Mouse (Mus musculus): ENCODE results near the gene Ano10.
"Not testable (repeated sequence)": the region's sequence is repeated elsewhere in the genome, so short reads cannot be mapped to it uniquely, and the experiment has no call there.

Ano10 gene

GRCm38 (mm10) chr9:122294242-122294881 lies at the start of gene Ano10:
Gene Ano10, minus strand, starts transcription at chr9:122294423.
- DNase-seq: peak; percentile 92

GRCm38 (mm10) chr9:122343399-122343798 lies 49.2 kb upstream of the Ano10 start:
- no peak for DNase-seq

- DNase-seq: no peak
These were observed 45.7 kb upstream of the Ano10 start for GRCm38 (mm10) chr9:122339972-122340371.

- no peak for DNase-seq
These were observed 43.3 kb upstream of the Ano10 start for GRCm38 (mm10) chr9:122337510-122337931.

- DNase-seq: no peak
These were observed 42.5 kb upstream of the Ano10 start for GRCm38 (mm10) chr9:122336677-122337076.

GRCm38 (mm10) chr9:122328199-122328598 lies 34.0 kb upstream of the Ano10 start:
- no peak for DNase-seq

- DNase-seq: no peak
These were observed 31.8 kb upstream of the Ano10 start for GRCm38 (mm10) chr9:122325996-122326395.

GRCm38 (mm10) chr9:122322356-122322755 lies 28.1 kb upstream of the Ano10 start:
- no peak for DNase-seq

- DNase-seq: no peak
These were observed 26.4 kb upstream of the Ano10 start for GRCm38 (mm10) chr9:122320626-122321025.

- DNase-seq: no peak
These were observed 22.3 kb upstream of the Ano10 start for GRCm38 (mm10) chr9:122316562-122316961.

- DNase-seq: no peak
These were observed 21.3 kb upstream of the Ano10 start for GRCm38 (mm10) chr9:122315501-122315900.

- no peak for DNase-seq
These were observed 20.7 kb upstream of the Ano10 start for GRCm38 (mm10) chr9:122314942-122315341.

GRCm38 (mm10) chr9:122314386-122314785 lies 20.2 kb upstream of the Ano10 start:
- no peak for DNase-seq

- DNase-seq: not testable (repeated sequence)
These were observed 18.9 kb upstream of the Ano10 start for GRCm38 (mm10) chr9:122313128-122313527.

GRCm38 (mm10) chr9:122312296-122312990 lies 18.2 kb upstream of the Ano10 start:
- DNase-seq: no peak

- no peak for DNase-seq
These were observed 17.0 kb upstream of the Ano10 start for GRCm38 (mm10) chr9:122311051-122311760.

- peak; percentile 83 for DNase-seq
These were observed 16.4 kb upstream of the Ano10 start for GRCm38 (mm10) chr9:122310613-122311049.

GRCm38 (mm10) chr9:122309013-122309980 lies 15.1 kb upstream of the Ano10 start:
- no peak for DNase-seq

GRCm38 (mm10) chr9:122305302-122305701 lies 11.1 kb upstream of the Ano10 start:
- DNase-seq: no peak

GRCm38 (mm10) chr9:122296169-122296568 lies 1.9 kb upstream of the Ano10 start:
- DNase-seq: no peak

- no peak for DNase-seq
These were observed 1.2 kb upstream of the Ano10 start for GRCm38 (mm10) chr9:122295396-122295795.

GRCm38 (mm10) chr9:122293865-122294241 lies 370 bp downstream of the Ano10 start:
- no peak for DNase-seq

- DNase-seq: no peak
These were observed 4.0 kb downstream of the Ano10 start for GRCm38 (mm10) chr9:122290192-122290591.
